ENCODE assay signal across 8 mouse cellular contexts in genomic region chr2:91526294-91527146, GRCm38 (mm10). TPM values are rescaled to one million over a fixed set of nuclear protein-coding genes. Genes with fewer than 3 reads are reported as not detected.
A peak's percentile ranks its signal among the peaks of the same experiment; 100 is the strongest.
DNase-seq lines count a peak whose midpoint lies in the region; ATAC-seq and TF ChIP-seq lines count a peak whose summit lies in the region.

Gene Ckap5 (plus strand): TSS chr2:91526762.

- no peaks in the 10 kb centered on the region for H3K9me3 ChIP-seq in E14TG2a.4 (ENCODE audit: low read length)
- 0 out of 2 replicates have a peak, but pooled peaks cover 6% of the 10 kb centered on the region for H3K9me3 ChIP-seq in forebrain, embryonic 12.5 days
- no peaks in the 10 kb centered on the region for H3K9me3 ChIP-seq in heart, postnatal 0 days (replicated peaks; ENCODE audit: control insufficient read depth, low read length)
- no peaks in the 10 kb centered on the region for H3K9me3 ChIP-seq in liver, embryonic 16.5 days (replicated peaks; ENCODE audit: control insufficient read depth, low read length)
- no peaks in the 10 kb centered on the region for H3K9me3 ChIP-seq in neural tube, embryonic 13.5 days

- peak; percentile 58; the same call in 1 of the 2 replicates for TF ChIP-seq EP300 in heart, postnatal 0 days (IDR thresholded peaks at IDR 0.05; ENCODE audit: low read depth)

- H3K9ac ChIP-seq in forebrain, embryonic 12.5 days, result peak within 1 kb of the TSS; percentile 94
- H3K9ac ChIP-seq in heart, postnatal 0 days (replicated peaks; ENCODE audit: low read depth, low read length), result peak within 1 kb of the TSS; percentile 96
- peak within 1 kb of the TSS; percentile 97 for H3K9ac ChIP-seq in liver, embryonic 16.5 days (ENCODE audit: low read depth, low read length)
- H3K9ac ChIP-seq in neural tube, embryonic 13.5 days, result peak within 1 kb of the TSS; percentile 97

- ATAC-seq in forebrain, embryonic 12.5 days (ENCODE audit: low FRiP score), result peak; percentile 98
- peak; percentile 99 for ATAC-seq in heart, postnatal 0 days (ENCODE audit: insufficient read depth, low read depth)
- ATAC-seq in liver, embryonic 16.5 days (ENCODE audit: low read depth), result peak; percentile 99
- ATAC-seq in neural tube, embryonic 13.5 days (ENCODE audit: low read depth), result peak; percentile 99

- TF ChIP-seq POLR2A in testis, adult 2 months (IDR thresholded peaks at IDR 0.05; ENCODE audit: control insufficient read depth, low read depth, low read length), result peak; percentile 68

- H3K4me3 ChIP-seq in E14TG2a.4 (replicated peaks; ENCODE audit: low read length), result peak within 1 kb of the TSS; percentile 95
- peak within 1 kb of the TSS; percentile 94 for H3K4me3 ChIP-seq in forebrain, embryonic 12.5 days (replicated peaks)
- H3K4me3 ChIP-seq in heart, postnatal 0 days (ENCODE audit: low read depth, low read length), result peak within 1 kb of the TSS; percentile 96
- H3K4me3 ChIP-seq in liver, embryonic 16.5 days (ENCODE audit: low read depth, low read length), result peak within 1 kb of the TSS; percentile 99
- peak within 1 kb of the TSS; percentile 87 for H3K4me3 ChIP-seq in neural tube, embryonic 13.5 days
- H3K4me3 ChIP-seq in testis, adult 2 months (ENCODE audit: control insufficient read depth, low read depth, low read length), result peak within 1 kb of the TSS; percentile 92

- TF ChIP-seq CTCF in E14TG2a.4 (conservative IDR thresholded peaks at IDR 0.05; ENCODE audit: low read length), result no peak
- TF ChIP-seq CTCF in heart, postnatal 0 days (IDR thresholded peaks at IDR 0.05; ENCODE audit: low read depth), result peak; percentile 38
- no peak for TF ChIP-seq CTCF in testis, adult 2 months (IDR thresholded peaks at IDR 0.05; ENCODE audit: control insufficient read depth, insufficient read depth, insufficient replicate concordance, low read depth, low read length)

- H3K4me1 ChIP-seq in E14TG2a.4 (replicated peaks; ENCODE audit: low read depth, low read length), result peaks cover 40% of the 10 kb centered on the region
- H3K4me1 ChIP-seq in forebrain, embryonic 12.5 days, result peaks cover 4% of the 10 kb centered on the region
- H3K4me1 ChIP-seq in heart, postnatal 0 days (ENCODE audit: control insufficient read depth, insufficient read depth), result peaks cover 11% of the 10 kb centered on the region; the same call in 1 of the 2 replicates
- H3K4me1 ChIP-seq in liver, embryonic 16.5 days (ENCODE audit: control insufficient read depth, low read depth, low read length), result peaks cover 8% of the 10 kb centered on the region
- H3K4me1 ChIP-seq in neural tube, embryonic 13.5 days (replicated peaks), result peaks cover 9% of the 10 kb centered on the region
- H3K4me1 ChIP-seq in testis, adult 2 months (ENCODE audit: control insufficient read depth, insufficient read depth, low read length), result no peaks in the 10 kb centered on the region; the same call in 1 of the 2 replicates

- H3K27me3 ChIP-seq in E14TG2a.4 (ENCODE audit: insufficient read depth, low read length), result no peaks in the 10 kb centered on the region
- H3K27me3 ChIP-seq in forebrain, embryonic 12.5 days, result no peaks in the 10 kb centered on the region
- no peaks in the 10 kb centered on the region for H3K27me3 ChIP-seq in heart, postnatal 0 days (ENCODE audit: control insufficient read depth, insufficient read depth, low read length)
- no peaks in the 10 kb centered on the region for H3K27me3 ChIP-seq in liver, embryonic 16.5 days (ENCODE audit: control insufficient read depth, insufficient read depth, low read depth, low read length)
- H3K27me3 ChIP-seq in neural tube, embryonic 13.5 days, result no peaks in the 10 kb centered on the region
- H3K27me3 ChIP-seq in testis, adult 2 months (ENCODE audit: control insufficient read depth, insufficient read depth, low read length), result no peaks in the 10 kb centered on the region

- DNase-seq in c-Kit-positive CD71-positive TER-119-positive erythroid progenitor cells, embryonic 14.5 days (ENCODE audit: low spot score), result peak; percentile 89
- DNase-seq in heart, postnatal 0 days (ENCODE audit: low spot score), result peak; percentile 95
- DNase-seq in kidney, postnatal 4 days, result peak; percentile 93 to 95

- peaks cover 15% of the 10 kb centered on the region for H3K36me3 ChIP-seq in E14TG2a.4 (ENCODE audit: insufficient read depth, low read length)
- peaks cover 21% of the 10 kb centered on the region for H3K36me3 ChIP-seq in forebrain, embryonic 12.5 days (replicated peaks)
- H3K36me3 ChIP-seq in heart, postnatal 0 days (replicated peaks; ENCODE audit: control insufficient read depth, insufficient read depth, low read length), result peaks cover 6% of the 10 kb centered on the region; the same call in 1 of the 2 replicates
- H3K36me3 ChIP-seq in liver, embryonic 16.5 days (ENCODE audit: control insufficient read depth, insufficient read depth), result peaks cover 7% of the 10 kb centered on the region
- H3K36me3 ChIP-seq in neural tube, embryonic 13.5 days, result peaks cover 12% of the 10 kb centered on the region
- no peaks in the 10 kb centered on the region; the same call in 1 of the 2 replicates for H3K36me3 ChIP-seq in testis, adult 2 months (ENCODE audit: control insufficient read depth, insufficient read depth, low read length)

- peak within 1 kb of the TSS; percentile 69 for H3K4me2 ChIP-seq in forebrain, embryonic 12.5 days
- H3K4me2 ChIP-seq in heart, postnatal 0 days (ENCODE audit: low read depth, low read length), result peak within 1 kb of the TSS; percentile 80
- peak within 1 kb of the TSS; percentile 83 for H3K4me2 ChIP-seq in liver, embryonic 16.5 days (ENCODE audit: low read depth, low read length)
- H3K4me2 ChIP-seq in neural tube, embryonic 13.5 days, result peak within 1 kb of the TSS; percentile 76

- H3K27ac ChIP-seq in forebrain, embryonic 12.5 days, result peak within 1 kb of the TSS; percentile 83
- H3K27ac ChIP-seq in heart, postnatal 0 days (ENCODE audit: low read depth), result peak within 1 kb of the TSS; percentile 86
- peak within 1 kb of the TSS; percentile 86 for H3K27ac ChIP-seq in liver, embryonic 16.5 days (ENCODE audit: low read length)
- H3K27ac ChIP-seq in neural tube, embryonic 13.5 days (replicated peaks), result peak within 1 kb of the TSS; percentile 85
- peak within 1 kb of the TSS; percentile 82 for H3K27ac ChIP-seq in testis, adult 2 months (ENCODE audit: control insufficient read depth, insufficient read depth, low read depth, low read length)

- under 1% methylated on average over 60 of the region's 64 CpGs for WGBS in forebrain, embryonic 12.5 days
- under 1% methylated on average over 49 of the region's 64 CpGs for WGBS in heart, postnatal 0 days
- WGBS in liver, embryonic 16.5 days (ENCODE audit: insufficient replicate concordance), result under 1% methylated on average over 56 of the region's 64 CpGs
- WGBS in neural tube, embryonic 13.5 days, result under 1% methylated on average over 62 of the region's 64 CpGs

RNA-seq across cellular contexts. Expression of gene Ckap5, which starts in this region (rescaled TPM):
- 174 and 179 TPM in 2 replicates for polyA plus RNA-seq in forebrain, embryonic 12.5 days (2016; fragmentation: Nextera tagmentation; extraction: Ambion mirVana)
- total RNA-seq in heart, postnatal 0 days (2014; rRNA removed; ENCODE audit: low replicate concordance), result 39.7 and 58.5 TPM in 2 replicates
- polyA plus RNA-seq in heart, postnatal 0 days (2015; fragmentation: Nextera tagmentation; extraction: Ambion mirVana), result 36.8 and 41.2 TPM in 2 replicates
- polyA plus RNA-seq in liver, embryonic 16.5 days (2015; fragmentation: Nextera tagmentation; extraction: Ambion mirVana), result 32.8 and 39.3 TPM in 2 replicates
- polyA plus RNA-seq in neural tube, embryonic 13.5 days (2015; fragmentation: Nextera tagmentation; extraction: Ambion mirVana), result 102 and 113 TPM in 2 replicates
- 26.4 and 36.3 TPM in 2 replicates for polyA plus RNA-seq in testis, adult 2 months (2012; rRNA removed)

Comparison
In these comparisons a context has a peak if more than half of its experiments do, and no peak if none do; other contexts are left out.
1. Peak in every context shown above with its lines: DNase-seq, ATAC-seq, H3K4me3 ChIP-seq and H3K27ac ChIP-seq.